Mouse (Mus musculus) hindbrain, embryonic 16.5 days (tissue): ENCODE measurements at regions not wholly inside any gene's neighbourhood (a gene's known extent, or its start where the extent isn't known, plus 50 kb on each side); places are given as distances from the start of the nearest gene placed in this dataset.

Experiments used
- ATAC-seq: fragments of 200-750 bp; cut with Nextera tagmentation; 2 replicates; pipeline ENCODE4 v1.8.0; 2017; ENCODE audit warnings: moderate TSS enrichment, moderate library complexity
- H3K27ac ChIP-seq: fragments of 300-500 bp; sonication (generic); 2 replicates; pipeline ENCODE4 v1.5.1; 2014; ENCODE audit warnings: low read depth, mild to moderate bottlenecking, control low read depth, low read length, moderate library complexity
- H3K27me3 ChIP-seq: fragments of 300-500 bp; sonication (generic); replicated peaks from 2 replicates; pipeline ENCODE4 v1.6.1; 2014; ENCODE audit warnings: low read length; ENCODE audit not compliant: control insufficient read depth, insufficient read depth
- H3K36me3 ChIP-seq: fragments of 300-500 bp; sonication (generic); 2 replicates; pipeline ENCODE4 v1.6.1; 2014; ENCODE audit warnings: mild to moderate bottlenecking, low read length, moderate library complexity, mixed read lengths; ENCODE audit not compliant: control insufficient read depth, insufficient read depth
- H3K4me1 ChIP-seq: fragments of 300-500 bp; sonication (generic); 2 replicates; pipeline ENCODE4 v1.6.1; 2014; ENCODE audit warnings: low read depth, low read length; ENCODE audit not compliant: control insufficient read depth, insufficient read depth
- H3K4me2 ChIP-seq: fragments of 300-500 bp; sonication (generic); 2 replicates; pipeline ENCODE4 v1.6.1; 2014; ENCODE audit warnings: mild to moderate bottlenecking, low read length, control low read depth, moderate library complexity
- H3K4me3 ChIP-seq: fragments of 300-500 bp; sonication (generic); 2 replicates; pipeline ENCODE4 v1.5.1; 2014; ENCODE audit warnings: mild to moderate bottlenecking, low read length, control low read depth, moderate library complexity
- H3K9ac ChIP-seq: fragments of 300-500 bp; sonication (generic); 2 replicates; pipeline ENCODE4 v1.6.1; 2014; ENCODE audit warnings: low read depth, mild to moderate bottlenecking, control low read depth, low read length, moderate library complexity
- H3K9me3 ChIP-seq: fragments of 300-500 bp; sonication (generic); 2 replicates; pipeline ENCODE4 v1.6.1; 2014; ENCODE audit warnings: mild to moderate bottlenecking, low read length, moderate library complexity; ENCODE audit not compliant: control insufficient read depth
- WGBS: fragments of 180-500 bp; shearing (Covaris S2); extraction: QIAGEN DNeasy Blood & Tissue Kit; methylation state at CpG from one replicate; pipeline ENCODE4 v1.1.7; 2014; 5-methylcytosine and 5-hydroxymethylcytosine counted together

DNA sequence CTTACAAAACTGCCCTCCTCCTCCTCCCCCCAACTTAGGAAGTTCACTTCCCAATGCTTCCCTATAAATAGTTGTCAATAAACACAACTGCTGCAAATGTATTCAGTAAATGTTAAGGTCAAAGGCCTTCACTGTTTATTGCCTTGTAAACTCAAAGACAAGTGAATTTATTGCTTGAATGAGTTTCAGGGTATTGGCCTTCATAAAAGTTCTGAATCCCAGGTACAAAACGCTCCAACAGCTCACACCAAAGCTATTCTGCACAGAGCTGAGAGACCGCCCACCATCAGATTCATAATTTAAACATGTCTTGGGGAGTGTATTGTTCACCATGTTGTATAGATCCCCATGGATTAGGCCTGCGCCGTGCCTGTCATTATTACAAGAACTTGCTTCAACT is 53.9 kb upstream of the Cdkn3 start:
- 53% methylated on average over 4 of the region's 4 CpGs for WGBS
- Histone ChIP-seq H3K9me3 (no peaks in the 10 kb centered on the region), H3K4me2 (no peak overlapping the region), H3K4me1 (no peaks in the 10 kb centered on the region), H3K27me3 (no peaks in the 10 kb centered on the region; the same call in 1 of the 2 replicates), H3K27ac (no peak overlapping the region), H3K4me3 (no peak overlapping the region), H3K9ac (no peak overlapping the region), H3K36me3 (no peaks in the 10 kb centered on the region)
- ATAC-seq = no peak

DNA sequence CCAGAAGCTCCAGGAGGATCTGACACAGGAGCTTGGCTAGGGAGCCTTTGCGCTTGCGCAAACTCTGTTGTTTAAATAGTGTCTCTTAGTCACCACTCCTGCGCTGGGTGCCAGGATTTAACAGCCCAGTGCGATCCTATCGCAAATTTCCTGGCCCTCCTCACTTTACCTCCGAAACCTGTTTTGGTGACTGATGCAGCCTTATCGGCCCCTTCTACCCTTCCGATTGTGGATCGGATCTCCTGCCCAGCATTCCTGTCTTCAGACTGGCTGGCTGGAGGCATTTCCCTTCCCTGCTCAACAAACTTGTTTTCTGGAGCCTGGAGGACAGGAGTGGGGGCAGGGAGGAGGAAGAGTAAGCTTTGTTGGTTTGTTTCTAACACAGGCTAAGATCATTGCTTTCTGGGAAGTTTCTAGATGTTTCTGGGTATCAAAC is 56.0 kb upstream of the Cdkn3 start:
- H3K4me1 ChIP-seq = no peaks in the 10 kb centered on the region
- H3K4me2 ChIP-seq = no peak overlapping the region
- H3K9ac ChIP-seq = no peak overlapping the region
- no peak for ATAC-seq
- H3K27ac ChIP-seq = no peak overlapping the region
- H3K4me3 ChIP-seq = no peak overlapping the region
- H3K9me3 ChIP-seq = no peaks in the 10 kb centered on the region
- WGBS = 83% methylated on average over 9 of the region's 9 CpGs
- no peaks in the 10 kb centered on the region; the same call in 1 of the 2 replicates for H3K27me3 ChIP-seq
- no peaks in the 10 kb centered on the region for H3K36me3 ChIP-seq

DNA sequence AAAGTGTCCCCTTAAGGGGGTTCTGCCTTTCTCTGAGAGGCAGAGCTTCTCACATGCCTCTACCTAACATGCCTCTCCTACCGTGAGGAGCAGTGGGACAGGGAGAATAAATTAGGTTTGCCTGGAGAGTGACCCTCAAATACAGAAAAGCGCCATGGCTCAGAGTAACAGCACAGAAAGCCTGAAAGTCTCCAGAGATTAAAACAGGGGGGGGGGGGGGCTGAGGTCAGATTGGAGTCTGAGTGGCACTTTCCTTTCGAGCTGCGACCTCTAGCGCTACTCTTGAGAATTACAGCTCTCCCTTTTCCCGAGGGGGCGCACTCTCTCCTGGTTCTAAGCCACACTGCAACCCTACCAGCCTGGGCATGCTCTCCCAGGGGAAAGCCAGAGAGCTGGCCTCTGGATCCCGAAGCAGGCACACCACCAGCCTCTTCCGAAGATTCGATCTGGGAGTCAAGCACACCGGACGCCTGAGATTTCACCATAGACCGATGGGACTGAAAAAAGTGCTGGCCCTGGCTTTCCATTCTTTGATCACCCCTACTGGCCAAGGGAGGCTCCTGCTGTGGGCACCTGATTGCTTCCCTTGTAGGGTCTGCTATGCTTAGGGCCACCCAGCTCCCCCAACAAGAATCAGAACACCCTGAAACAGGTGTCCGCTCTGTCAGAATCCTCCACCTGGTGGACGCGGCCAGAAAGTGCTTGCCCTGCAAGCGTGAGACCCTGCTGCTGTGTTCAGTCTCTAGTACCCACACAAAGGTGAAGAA is 57.5 kb upstream of the Cdkn3 start:
- H3K27me3 ChIP-seq = no peaks in the 10 kb centered on the region; the same call in 1 of the 2 replicates
- H3K9me3 ChIP-seq = no peaks in the 10 kb centered on the region
- WGBS = 34% methylated on average over 17 of the region's 17 CpGs
- no peak overlapping the region for H3K9ac ChIP-seq
- H3K4me2 ChIP-seq = no peak overlapping the region
- 0 out of 2 replicates have a peak, but pooled peaks have one; percentile 54 for ATAC-seq
- H3K36me3 ChIP-seq = no peaks in the 10 kb centered on the region
- H3K4me1 ChIP-seq = no peaks in the 10 kb centered on the region
- no peak overlapping the region for H3K27ac ChIP-seq
- H3K4me3 ChIP-seq = no peak overlapping the region

DNA sequence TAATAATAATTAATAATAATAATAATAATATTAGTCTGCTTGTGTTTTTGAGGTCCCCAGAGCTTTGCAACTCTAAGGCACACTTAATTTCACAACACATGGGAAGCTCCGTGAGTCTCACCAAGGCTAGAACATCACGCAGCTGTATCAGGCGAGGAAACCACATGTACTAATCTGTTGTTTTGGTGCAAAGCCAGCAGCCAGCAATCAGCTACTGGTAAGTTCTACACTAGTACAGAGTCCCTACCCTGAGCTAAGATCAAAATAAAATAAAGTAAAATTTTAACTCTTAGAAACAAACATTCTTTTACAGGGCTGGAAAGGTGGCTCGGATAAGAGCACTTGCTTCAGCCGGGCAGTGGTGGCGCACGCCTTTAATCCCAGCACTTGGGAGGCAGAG is 67.8 kb upstream of the Cdkn3 start:
- Histone ChIP-seq H3K27me3 (no peaks in the 10 kb centered on the region), H3K27ac (no peak overlapping the region), H3K9ac (no peak overlapping the region), H3K4me1 (no peaks in the 10 kb centered on the region), H3K36me3 (no peaks in the 10 kb centered on the region), H3K4me3 (no peak overlapping the region), H3K4me2 (no peak overlapping the region), H3K9me3 (no peaks in the 10 kb centered on the region)
- ATAC-seq = no peak
- WGBS = 92% methylated on average over 7 of the region's 7 CpGs

DNA sequence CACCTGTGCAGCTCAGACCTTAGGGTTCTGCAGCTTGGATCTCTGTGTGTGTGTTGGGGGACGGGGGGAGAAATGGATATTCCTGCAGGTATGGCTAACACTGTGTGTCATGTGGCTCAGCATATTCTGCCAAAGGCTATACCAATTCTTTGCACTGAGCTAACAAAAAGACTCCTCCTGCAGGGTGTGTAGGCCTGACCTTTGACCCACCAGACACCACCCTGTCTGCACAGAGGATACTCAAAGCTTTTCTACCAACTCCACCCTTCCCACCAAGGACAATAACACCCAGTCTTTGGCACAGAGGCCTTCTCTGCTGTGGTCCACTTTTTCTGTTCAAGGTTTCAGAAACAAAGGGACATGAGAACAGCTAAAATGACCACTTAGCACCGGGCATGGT is 68.3 kb upstream of the Cdkn3 start:
- Histone ChIP-seq H3K27ac (no peak overlapping the region), H3K36me3 (no peaks in the 10 kb centered on the region), H3K4me2 (no peak overlapping the region), H3K27me3 (no peaks in the 10 kb centered on the region), H3K9me3 (no peaks in the 10 kb centered on the region), H3K9ac (no peak overlapping the region), H3K4me1 (no peaks in the 10 kb centered on the region), H3K4me3 (no peak overlapping the region)
- 79% methylated on average over 2 of the region's 2 CpGs for WGBS
- ATAC-seq = no peak

DNA sequence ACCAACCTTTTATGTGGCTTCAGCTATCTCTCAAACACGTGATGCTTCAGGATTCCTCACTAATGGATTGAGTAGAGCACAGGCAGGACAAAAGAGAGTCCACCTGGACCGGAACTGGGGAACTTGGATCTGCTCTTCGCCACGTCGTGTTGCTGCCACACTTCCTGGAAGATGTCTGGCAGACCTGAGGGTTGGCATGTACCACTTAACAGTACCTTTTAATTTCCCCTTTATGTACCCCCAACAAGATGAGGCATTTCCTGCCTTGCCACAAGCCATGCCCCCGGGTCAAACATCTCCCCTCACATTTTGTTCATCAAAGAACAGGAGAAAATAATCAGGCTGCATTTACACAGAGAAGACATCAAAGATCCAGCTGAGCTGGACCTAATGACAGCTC is 77.6 kb upstream of the Cdkn3 start:
- H3K27me3 ChIP-seq = no peaks in the 10 kb centered on the region
- no peaks in the 10 kb centered on the region for H3K9me3 ChIP-seq
- H3K27ac ChIP-seq = no peak overlapping the region
- no peak overlapping the region for H3K4me3 ChIP-seq
- ATAC-seq = no peak
- no peak overlapping the region for H3K9ac ChIP-seq
- no peak overlapping the region for H3K4me2 ChIP-seq
- no peaks in the 10 kb centered on the region for H3K4me1 ChIP-seq
- 81% methylated on average over 6 of the region's 6 CpGs for WGBS
- no peaks in the 10 kb centered on the region for H3K36me3 ChIP-seq

DNA sequence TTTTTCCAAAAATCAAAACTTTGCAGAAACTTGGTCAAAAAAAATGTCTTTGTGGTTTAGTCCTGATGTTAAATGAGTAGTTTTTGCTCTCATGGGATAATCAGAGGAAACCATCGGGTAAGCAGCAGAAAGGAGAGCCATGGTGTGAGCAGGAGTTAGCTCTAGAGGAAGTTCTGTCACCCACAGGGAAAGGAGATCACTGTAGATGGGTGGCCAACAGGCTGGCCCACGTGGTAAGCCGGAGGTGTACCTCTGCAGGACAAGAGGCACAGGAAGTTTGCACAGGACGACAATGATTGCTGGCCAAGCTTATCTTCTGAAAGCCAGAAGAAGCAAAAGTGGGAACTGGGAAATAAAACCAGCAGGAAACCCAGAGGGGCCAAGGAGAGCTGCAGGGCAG is 81.4 kb upstream of the Cdkn3 start:
- H3K9me3 ChIP-seq = no peaks in the 10 kb centered on the region
- WGBS = 75% methylated on average over 4 of the region's 4 CpGs
- no peak overlapping the region for H3K9ac ChIP-seq
- no peak overlapping the region for H3K27ac ChIP-seq
- H3K4me2 ChIP-seq = no peak overlapping the region
- no peaks in the 10 kb centered on the region for H3K27me3 ChIP-seq
- no peaks in the 10 kb centered on the region for H3K36me3 ChIP-seq
- H3K4me1 ChIP-seq = no peaks in the 10 kb centered on the region
- H3K4me3 ChIP-seq = no peak overlapping the region
- no peak for ATAC-seq

DNA sequence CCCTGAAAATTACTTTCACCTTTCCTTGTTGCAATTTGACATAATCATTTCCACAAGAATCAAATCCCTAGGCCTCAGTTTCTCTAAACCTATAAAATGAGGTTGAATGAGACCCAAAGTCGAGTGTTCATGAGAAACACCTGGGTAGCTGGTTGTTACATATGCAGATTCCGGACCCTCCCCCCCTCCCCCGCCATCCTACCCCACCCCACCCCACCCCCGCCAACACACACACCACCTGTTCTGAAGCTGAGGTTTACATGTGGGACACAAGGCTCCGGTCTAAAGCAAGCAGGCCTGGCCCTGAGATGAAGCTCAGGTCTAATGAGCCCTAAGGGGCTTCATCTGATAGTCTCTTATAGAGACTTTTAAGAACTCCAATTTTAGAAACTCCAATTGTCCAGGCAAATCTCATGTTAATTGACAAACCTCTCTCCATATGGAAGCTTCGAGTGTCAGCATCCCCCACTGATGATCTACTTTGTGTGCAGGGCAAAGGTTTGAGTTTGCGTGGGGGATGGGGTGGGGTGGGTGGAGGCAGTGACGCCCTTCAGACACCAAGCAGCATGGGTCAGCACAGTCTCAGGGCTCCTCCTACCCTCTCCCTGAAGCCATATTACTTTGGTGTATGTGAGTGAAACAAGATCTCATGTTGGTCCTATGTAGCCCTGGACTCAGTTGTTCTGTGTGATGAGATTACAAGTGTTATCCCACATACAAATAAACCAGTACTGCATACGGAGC is 88.7 kb upstream of the Cdkn3 start:
- Histone ChIP-seq H3K4me2 (no peak overlapping the region), H3K27ac (no peak overlapping the region), H3K4me1 (no peaks in the 10 kb centered on the region), H3K36me3 (no peaks in the 10 kb centered on the region), H3K9ac (no peak overlapping the region), H3K4me3 (no peak overlapping the region), H3K9me3 (no peaks in the 10 kb centered on the region), H3K27me3 (no peaks in the 10 kb centered on the region)
- ATAC-seq = no peak
- WGBS = 85% methylated on average over 9 of the region's 9 CpGs

DNA sequence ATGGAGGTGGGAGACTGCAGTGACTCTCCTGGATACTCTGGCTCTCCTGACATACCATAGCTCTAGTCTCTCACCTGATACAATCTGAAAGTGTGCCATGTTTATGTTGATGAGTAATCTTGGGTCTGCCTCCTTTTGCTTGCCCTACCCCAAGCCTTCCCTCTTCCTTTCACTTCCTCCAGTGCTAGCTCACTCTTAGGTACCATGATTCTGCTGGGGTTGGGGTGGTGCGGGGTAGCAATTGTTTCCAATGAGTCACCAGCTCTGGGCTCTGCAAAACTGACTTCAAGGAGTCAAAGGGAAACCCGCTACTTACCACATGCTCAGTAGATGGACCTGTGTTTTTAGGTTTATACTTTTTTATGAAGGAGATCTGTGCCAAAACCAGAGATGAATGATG is 89.3 kb upstream of the Cdkn3 start:
- H3K4me1 ChIP-seq = no peaks in the 10 kb centered on the region
- no peak overlapping the region for H3K4me3 ChIP-seq
- H3K36me3 ChIP-seq = no peaks in the 10 kb centered on the region
- H3K4me2 ChIP-seq = no peak overlapping the region
- ATAC-seq = no peak
- 100% methylated on average over 2 of the region's 2 CpGs for WGBS
- no peak overlapping the region for H3K27ac ChIP-seq
- no peaks in the 10 kb centered on the region for H3K27me3 ChIP-seq
- no peak overlapping the region for H3K9ac ChIP-seq
- H3K9me3 ChIP-seq = no peaks in the 10 kb centered on the region
